ENCODE assay signal across 30 mouse cellular contexts in genomic region chr8:87284356-87284755, GRCm38 (mm10).
DNase-seq lines count a peak whose midpoint lies in the region; ATAC-seq and TF ChIP-seq lines count a peak whose summit lies in the region.
"Had no signal": no experiment of that assay in that cellular context is flagged by ENCODE, and none has a peak within 500 bp of the region (broad histone marks: within the 10 kb centered on the region; RNA-seq: fewer than 3 reads in every experiment).

No protein-coding gene starts in this region.

- no peaks in the 10 kb centered on the region for H3K4me1 ChIP-seq in heart, postnatal 0 days (ENCODE audit: control insufficient read depth, insufficient read depth)
- no peaks in the 10 kb centered on the region for H3K4me1 ChIP-seq in heart, embryonic 12.5 days (replicated peaks)
- no peaks in the 10 kb centered on the region for H3K4me1 ChIP-seq in lung, embryonic 16.5 days (replicated peaks; ENCODE audit: control insufficient read depth, insufficient read depth, low read length)
- H3K4me1 ChIP-seq: heart, embryonic 13.5 days; hindbrain, embryonic 10.5 days; hindbrain, embryonic 15.5 days; intestine, embryonic 15.5 days; liver, embryonic 15.5 days had no signal

- ATAC-seq in heart, postnatal 0 days (ENCODE audit: insufficient read depth, low read depth) = no peak
- ATAC-seq in heart, embryonic 12.5 days (ENCODE audit: insufficient number of reproducible peaks, low FRiP score) = no peak
- 0 out of 2 replicates have a peak, but pooled peaks have one; percentile 23 for ATAC-seq in lung, embryonic 16.5 days (ENCODE audit: low read depth)
- no peak for ATAC-seq in inflammation-experienced regulatory T-cells, adult 6 months
- ATAC-seq: forebrain, embryonic 16.5 days; intestine, embryonic 15.5 days; Patski had no signal

- no peaks in the 10 kb centered on the region for H3K9me3 ChIP-seq in heart, postnatal 0 days (replicated peaks; ENCODE audit: control insufficient read depth, low read length)
- H3K9me3 ChIP-seq in heart, embryonic 12.5 days (replicated peaks) = no peaks in the 10 kb centered on the region
- no peaks in the 10 kb centered on the region for H3K9me3 ChIP-seq in lung, embryonic 16.5 days (ENCODE audit: control insufficient read depth, low read length)
- H3K9me3 ChIP-seq: heart, embryonic 13.5 days; hindbrain, embryonic 10.5 days; hindbrain, embryonic 15.5 days; intestine, embryonic 15.5 days; limb, embryonic 12.5 days; liver, embryonic 15.5 days had no signal

- no peak overlapping the region for H3K4me3 ChIP-seq in heart, postnatal 0 days (ENCODE audit: low read depth, low read length)
- H3K4me3 ChIP-seq in heart, embryonic 12.5 days = no peak overlapping the region
- no peak overlapping the region for H3K4me3 ChIP-seq in lung, embryonic 16.5 days (ENCODE audit: low read length)
- H3K4me3 ChIP-seq: erythroblast, embryonic 14.5 days; gastrocnemius, adult 2 months; heart, adult 2 months; heart, embryonic 13.5 days; hindbrain, embryonic 10.5 days; hindbrain, embryonic 15.5 days; intestine, embryonic 15.5 days; layer of hippocampus, adult 2 months; left cerebral cortex, adult 2 months; limb, embryonic 12.5 days; liver, embryonic 15.5 days had no signal

- H3K36me3 ChIP-seq in heart, postnatal 0 days (replicated peaks; ENCODE audit: control insufficient read depth, insufficient read depth, low read length) = no peaks in the 10 kb centered on the region
- no peaks in the 10 kb centered on the region for H3K36me3 ChIP-seq in heart, embryonic 12.5 days
- no peaks in the 10 kb centered on the region for H3K36me3 ChIP-seq in lung, embryonic 16.5 days (ENCODE audit: control insufficient read depth, insufficient read depth, low read length)
- H3K36me3 ChIP-seq: G1E; heart, embryonic 13.5 days; hindbrain, embryonic 10.5 days; hindbrain, embryonic 15.5 days; intestine, embryonic 15.5 days; limb, embryonic 12.5 days; liver, embryonic 15.5 days had no signal

- DNase-seq in heart, postnatal 0 days (ENCODE audit: low spot score) = peak; percentile 9
- no peak for DNase-seq in lung, adult 18-20 months
- peak; percentile 25 for DNase-seq in kidney, postnatal 10 days
- peak; percentile 1 for DNase-seq in lung, postnatal 36 days
- DNase-seq in cerebellum, postnatal 36 days = no peak
- DNase-seq: adrenal gland, postnatal 14 days; cerebellum, adult 11 months; cerebellum, adult 9-10 months; gastrocnemius, adult 2 months; gastrocnemius, postnatal 36 days; heart, adult 2 months; heart, postnatal 14 days; midbrain, embryonic 14.5 days; retina, postnatal 1 day; right cerebral cortex, postnatal 14 days had no signal

- no peak for TF ChIP-seq EP300 in heart, postnatal 0 days (IDR thresholded peaks at IDR 0.05; ENCODE audit: low read depth)

- H3K9ac ChIP-seq in heart, postnatal 0 days (replicated peaks; ENCODE audit: low read depth, low read length) = no peak overlapping the region
- H3K9ac ChIP-seq in heart, embryonic 12.5 days = no peak overlapping the region
- H3K9ac ChIP-seq in lung, embryonic 16.5 days (ENCODE audit: low read length) = no peak overlapping the region
- H3K9ac ChIP-seq: heart, embryonic 13.5 days; hindbrain, embryonic 15.5 days; intestine, embryonic 15.5 days; limb, embryonic 12.5 days; liver, embryonic 15.5 days had no signal

- WGBS in heart, postnatal 0 days = 46% methylated on average over 4 of the region's 4 CpGs
- 50% methylated on average over 4 of the region's 4 CpGs for WGBS in heart, embryonic 12.5 days
- WGBS in lung, embryonic 16.5 days = 52% methylated on average over 4 of the region's 4 CpGs

- no peak for TF ChIP-seq CTCF in heart, postnatal 0 days (IDR thresholded peaks at IDR 0.05; ENCODE audit: low read depth)

- no peak overlapping the region for H3K4me2 ChIP-seq in heart, postnatal 0 days (ENCODE audit: low read depth, low read length)
- no peak overlapping the region for H3K4me2 ChIP-seq in heart, embryonic 12.5 days
- H3K4me2 ChIP-seq in lung, embryonic 16.5 days (ENCODE audit: low read depth, low read length) = no peak overlapping the region
- H3K4me2 ChIP-seq: heart, embryonic 13.5 days; hindbrain, embryonic 15.5 days; intestine, embryonic 15.5 days; limb, embryonic 12.5 days; liver, embryonic 15.5 days had no signal

- H3K27ac ChIP-seq in heart, postnatal 0 days (ENCODE audit: low read depth) = no peak overlapping the region
- no peak overlapping the region for H3K27ac ChIP-seq in heart, embryonic 12.5 days (ENCODE audit: poor library complexity, severe bottlenecking)
- no peak overlapping the region for H3K27ac ChIP-seq in lung, embryonic 16.5 days (ENCODE audit: low read length)
- H3K27ac ChIP-seq: gastrocnemius, adult 2 months; heart, adult 2 months; heart, embryonic 13.5 days; hindbrain, embryonic 10.5 days; hindbrain, embryonic 15.5 days; intestine, embryonic 15.5 days; layer of hippocampus, adult 2 months; left cerebral cortex, adult 2 months; limb, embryonic 12.5 days; liver, embryonic 15.5 days had no signal

- no peaks in the 10 kb centered on the region for H3K27me3 ChIP-seq in heart, postnatal 0 days (ENCODE audit: control insufficient read depth, insufficient read depth, low read length)
- no peaks in the 10 kb centered on the region for H3K27me3 ChIP-seq in heart, embryonic 12.5 days (replicated peaks)
- H3K27me3 ChIP-seq in lung, embryonic 16.5 days (ENCODE audit: control insufficient read depth, insufficient read depth, low read depth, low read length) = no peaks in the 10 kb centered on the region
- H3K27me3 ChIP-seq: heart, embryonic 13.5 days; hindbrain, embryonic 15.5 days; intestine, embryonic 15.5 days; limb, embryonic 12.5 days; liver, embryonic 15.5 days had no signal

Comparison
In these comparisons a context has a peak if more than half of its experiments do, and no peak if none do; other contexts are left out.
1. DNase-seq: peak in heart, postnatal 0 days (single experiment), kidney, postnatal 10 days (single experiment) and lung, postnatal 36 days (single experiment); none in lung, adult 18-20 months (0 of 2) and cerebellum, postnatal 36 days (0 of 2).